Mouse (Mus musculus): ENCODE data around the gene Nf2.

GRCm38 (mm10) chr11:4730913-4731312 lies 118.4 kb downstream of the Nf2 start:
- TF ChIP-seq CTCF (IDR thresholded peaks at IDR 0.05; ENCODE audit: low read depth) (no peak), EP300 (IDR thresholded peaks at IDR 0.05; ENCODE audit: low read depth) (no peak)
